Mouse (Mus musculus) embryonic fibroblast, embryonic 13.5 days (primary cell): ENCODE data around the gene Nt5m.

Experiments
- CTCF ChIP-seq: IDR thresholded peaks from 2 replicates; pipeline ENCODE4 v1.5.1; 2011; ENCODE audit warnings: mild to moderate bottlenecking, control low read depth, low read length, moderate library complexity, borderline replicate concordance; ENCODE audit not compliant: insufficient read depth
- POLR2A ChIP-seq: IDR thresholded peaks from 2 replicates; pipeline ENCODE4 v1.6.1; 2011; ENCODE audit warnings: low read depth, mild to moderate bottlenecking, control low read depth, low read length, moderate library complexity

DNA sequence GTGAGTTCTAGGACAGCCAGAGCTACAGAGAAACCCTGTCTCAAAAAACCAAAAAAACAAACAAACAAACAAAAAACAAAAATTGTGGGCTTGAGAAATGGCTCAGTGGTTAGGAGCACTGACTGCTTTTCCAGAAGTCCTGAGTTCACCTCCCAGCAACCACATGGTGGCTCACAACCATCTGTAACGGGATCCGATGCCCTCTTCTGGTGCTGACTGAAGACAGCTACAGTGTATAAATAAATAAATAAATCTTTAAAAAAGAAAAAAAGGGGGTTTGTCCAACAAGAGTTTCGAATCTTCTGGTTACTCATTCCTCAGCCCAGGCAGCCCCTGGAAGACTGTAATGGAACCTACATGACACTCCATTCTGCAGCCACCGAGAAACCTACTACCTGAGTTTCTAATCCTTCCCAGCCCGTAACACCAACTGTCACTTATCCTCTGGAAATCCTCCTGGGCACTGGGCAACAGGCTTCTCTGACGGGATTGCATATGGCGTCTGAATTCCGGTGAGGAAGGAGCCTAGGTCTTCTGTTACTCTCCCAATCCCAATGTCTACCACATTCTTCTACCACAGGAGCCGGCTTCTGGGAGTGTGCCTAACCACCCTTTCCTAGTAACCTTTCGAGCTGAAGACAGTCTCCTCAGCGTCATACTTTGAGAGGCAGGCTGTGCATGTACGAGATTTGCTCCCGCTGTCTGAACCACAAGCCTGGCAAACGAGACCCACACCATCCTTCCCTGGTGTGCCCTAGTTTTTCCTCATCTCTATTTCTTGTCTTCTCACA is 30.9 kb upstream of the Nt5m start:
- TF ChIP-seq CTCF, result no peak
- TF ChIP-seq POLR2A, result no peak
